Mouse (Mus musculus): ENCODE measurements around the gene Grik4.

DNA sequence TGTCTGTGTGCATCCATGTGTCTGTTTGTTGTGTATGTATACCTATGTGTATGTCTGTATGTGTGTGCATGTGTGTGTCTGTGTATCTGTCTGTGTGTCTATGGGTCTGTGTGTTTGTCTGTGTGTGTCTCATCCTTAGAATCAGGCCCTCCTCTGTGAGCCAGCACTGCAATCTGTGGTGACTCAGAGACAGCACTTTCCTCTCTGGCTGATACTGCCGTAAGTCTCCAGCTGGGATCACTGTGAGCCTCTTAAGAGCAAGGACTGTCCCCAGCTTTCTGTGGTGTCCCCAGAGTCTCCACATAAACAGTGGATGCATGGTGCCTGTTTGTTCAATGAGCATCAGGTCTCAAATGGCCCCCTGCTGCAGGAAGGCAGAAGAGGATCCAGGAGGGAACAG, 127.5 kb downstream of the Grik4 start:
- TF ChIP-seq CTCF (conservative IDR thresholded peaks at IDR 0.05; ENCODE audit: low read length) (no peak), NANOG (IDR thresholded peaks at IDR 0.05; ENCODE audit: borderline replicate concordance, low read length) (no peak)

All from E14TG2a.4 (cell line).